ENCODE assay signal across 23 mouse cellular contexts in genomic region chr10:42189037-42189436, GRCm38 (mm10).
DNase-seq lines count a peak whose midpoint lies in the region; ATAC-seq and TF ChIP-seq lines count a peak whose summit lies in the region.
"Had no signal": no experiment of that assay in that cellular context is flagged by ENCODE, and none has a peak within 500 bp of the region (broad histone marks: within the 10 kb centered on the region; RNA-seq: fewer than 3 reads in every experiment).

No protein-coding gene starts in this region.

- H3K36me3 ChIP-seq in heart, embryonic 10.5 days = peaks cover 19% of the 10 kb centered on the region
- no peaks in the 10 kb centered on the region for H3K36me3 ChIP-seq in heart, adult 2 months (ENCODE audit: control insufficient read depth, insufficient read depth, low read length)
- H3K36me3 ChIP-seq in liver, embryonic 12.5 days = peaks cover 100% of the 10 kb centered on the region
- peaks cover 47% of the 10 kb centered on the region for H3K36me3 ChIP-seq in liver, postnatal 0 days (replicated peaks; ENCODE audit: insufficient read depth, low read length)

- H3K79me2 ChIP-seq in heart, adult 2 months (replicated peaks; ENCODE audit: control insufficient read depth, insufficient read depth, low read length) = 0 out of 2 replicates have a peak, but pooled peaks cover 4% of the 10 kb centered on the region

- no peaks in the 10 kb centered on the region for H3K9me3 ChIP-seq in heart, embryonic 10.5 days
- H3K9me3 ChIP-seq in liver, embryonic 12.5 days (replicated peaks) = no peaks in the 10 kb centered on the region
- H3K9me3 ChIP-seq in liver, postnatal 0 days (ENCODE audit: low read length) = no peaks in the 10 kb centered on the region
- H3K9me3 ChIP-seq: embryonic facial prominence, embryonic 12.5 days; embryonic facial prominence, embryonic 15.5 days; G1E had no signal

- no peak for ATAC-seq in cerebellum, adult (ENCODE audit: insufficient number of reproducible peaks, low FRiP score, low TSS enrichment)
- ATAC-seq in liver, embryonic 12.5 days = no peak
- ATAC-seq in liver, postnatal 0 days = no peak
- ATAC-seq: forebrain, embryonic 14.5 days; forebrain, postnatal 0 days; hindbrain, postnatal 0 days; inflammation-experienced regulatory T-cells, adult 6 months; Patski had no signal

- no peak for DNase-seq in cerebellum, adult 2 months
- no peak for DNase-seq in heart, embryonic 10.5 days (ENCODE audit: low spot score)
- no peak for DNase-seq in heart, adult 2 months
- no peak for DNase-seq in liver, postnatal 0 days
- DNase-seq: adrenal gland, postnatal 10 days; adrenal gland, postnatal 36 days; B cell, adult 2 months; forebrain, postnatal 0 days; gastrocnemius, postnatal 25 days; heart, postnatal 10 days; heart, postnatal 4 days had no signal

- intact Hi-C loops in heart, adult 2 months (cut with DNase I) = loop anchor here (5.0 kb wide), 1 partner anchor 83 kb away; no protein-coding TSS in a partner anchor

- H3K4me1 ChIP-seq in cerebellum, adult 2 months (ENCODE audit: control insufficient read depth, insufficient read depth, low read length) = peaks cover 80% of the 10 kb centered on the region
- H3K4me1 ChIP-seq in heart, embryonic 10.5 days = peaks cover 69% of the 10 kb centered on the region
- H3K4me1 ChIP-seq in heart, adult 2 months (ENCODE audit: control insufficient read depth, insufficient read depth, low read length) = peaks cover 22% of the 10 kb centered on the region
- H3K4me1 ChIP-seq in liver, embryonic 12.5 days = peaks cover 65% of the 10 kb centered on the region
- peaks cover 32% of the 10 kb centered on the region for H3K4me1 ChIP-seq in liver, postnatal 0 days (ENCODE audit: insufficient read depth)

- H3K9ac ChIP-seq in heart, adult 2 months (ENCODE audit: low read depth, low read length) = no peak overlapping the region
- no peak overlapping the region for H3K9ac ChIP-seq in liver, embryonic 12.5 days
- H3K9ac ChIP-seq in liver, postnatal 0 days (replicated peaks) = no peak overlapping the region
- H3K9ac ChIP-seq: embryonic facial prominence, embryonic 12.5 days; embryonic facial prominence, embryonic 15.5 days; forebrain, postnatal 0 days; hindbrain, embryonic 14.5 days had no signal

- peak overlapping the region; percentile 37; the same call in 1 of the 2 replicates for H3K27ac ChIP-seq in cerebellum, adult 2 months (ENCODE audit: insufficient read depth, low read length)
- H3K27ac ChIP-seq in heart, embryonic 10.5 days = 0 out of 2 replicates have a peak overlapping the region, but pooled peaks have one; percentile 49
- H3K27ac ChIP-seq in heart, adult 2 months = no peak overlapping the region
- peak overlapping the region; percentile 39; the same call in 1 of the 2 replicates for H3K27ac ChIP-seq in liver, embryonic 12.5 days
- no peak overlapping the region for H3K27ac ChIP-seq in liver, postnatal 0 days (ENCODE audit: low read depth)
- H3K27ac ChIP-seq: embryonic facial prominence, embryonic 12.5 days; embryonic facial prominence, embryonic 15.5 days; hindbrain, embryonic 14.5 days; hindbrain, postnatal 0 days had no signal

- TF ChIP-seq CTCF in cerebellum, adult 2 months (IDR thresholded peaks at IDR 0.05; ENCODE audit: borderline replicate concordance, insufficient read depth, low read depth, low read length) = no peak
- no peak for TF ChIP-seq CTCF in heart, adult 2 months (IDR thresholded peaks at IDR 0.05)
- TF ChIP-seq CTCF in liver, postnatal 0 days (IDR thresholded peaks at IDR 0.05; ENCODE audit: low read depth) = no peak

- TF ChIP-seq EP300 in heart, adult 2 months (IDR thresholded peaks at IDR 0.05; ENCODE audit: insufficient read depth, low read depth, low read length) = no peak
- TF ChIP-seq EP300 in liver, postnatal 0 days (IDR thresholded peaks at IDR 0.05; ENCODE audit: low read depth) = no peak

- TF ChIP-seq POLR2A in cerebellum, adult 2 months (IDR thresholded peaks at IDR 0.05; ENCODE audit: borderline replicate concordance, insufficient read depth, low read length) = no peak
- no peak for TF ChIP-seq POLR2A in heart, adult 2 months (IDR thresholded peaks at IDR 0.05; ENCODE audit: insufficient read depth, low read depth, low read length)

- no peak overlapping the region for H3K4me2 ChIP-seq in liver, embryonic 12.5 days
- H3K4me2 ChIP-seq in liver, postnatal 0 days (ENCODE audit: low read depth, low read length) = no peak overlapping the region
- H3K4me2 ChIP-seq: embryonic facial prominence, embryonic 12.5 days; embryonic facial prominence, embryonic 15.5 days; heart, embryonic 11.5 days; hindbrain, embryonic 14.5 days had no signal

- H3K27me3 ChIP-seq in cerebellum, adult 2 months (ENCODE audit: control insufficient read depth, insufficient read depth, low read length) = no peaks in the 10 kb centered on the region
- H3K27me3 ChIP-seq in heart, embryonic 10.5 days (ENCODE audit: insufficient read depth, poor library complexity, severe bottlenecking) = no peaks in the 10 kb centered on the region
- no peaks in the 10 kb centered on the region for H3K27me3 ChIP-seq in heart, adult 2 months (ENCODE audit: control insufficient read depth, insufficient read depth, low read length)
- H3K27me3 ChIP-seq in liver, embryonic 12.5 days (replicated peaks) = no peaks in the 10 kb centered on the region
- H3K27me3 ChIP-seq in liver, postnatal 0 days (ENCODE audit: insufficient read depth, low read length) = no peaks in the 10 kb centered on the region
- H3K27me3 ChIP-seq: CH12.LX; embryonic facial prominence, embryonic 12.5 days; embryonic facial prominence, embryonic 15.5 days; Patski had no signal

- 30% methylated on average over 8 of the region's 8 CpGs for WGBS in cerebellum, adult 2 months
- WGBS in heart, embryonic 10.5 days = 63% methylated on average over 8 of the region's 8 CpGs
- WGBS in heart, adult 2 months = 59% methylated on average over 8 of the region's 8 CpGs
- 74% methylated on average over 8 of the region's 8 CpGs for WGBS in liver, embryonic 12.5 days (ENCODE audit: insufficient replicate concordance)
- 80% methylated on average over 8 of the region's 8 CpGs for WGBS in liver, postnatal 0 days (ENCODE audit: insufficient replicate concordance)

- H3K4me3 ChIP-seq in cerebellum, adult 2 months (replicated peaks; ENCODE audit: insufficient read depth, low read depth, low read length) = no peak overlapping the region
- H3K4me3 ChIP-seq in heart, embryonic 10.5 days = no peak overlapping the region
- H3K4me3 ChIP-seq in heart, adult 2 months = no peak overlapping the region
- no peak overlapping the region for H3K4me3 ChIP-seq in liver, embryonic 12.5 days
- H3K4me3 ChIP-seq in liver, postnatal 0 days (ENCODE audit: low read depth, low read length) = no peak overlapping the region
- H3K4me3 ChIP-seq: embryonic facial prominence, embryonic 12.5 days; embryonic facial prominence, embryonic 15.5 days had no signal

Comparison
In these comparisons a context has a peak if more than half of its experiments do, and no peak if none do; other contexts are left out.
1. H3K27ac ChIP-seq: peak in cerebellum, adult 2 months (single experiment), heart, embryonic 10.5 days (single experiment) and liver, embryonic 12.5 days (single experiment); none in heart, adult 2 months (single experiment) and liver, postnatal 0 days (single experiment).